Mouse (Mus musculus) G1E (cell line): ENCODE results near the gene Gse1. TPM values are rescaled to one million over a fixed set of nuclear protein-coding genes. Genes with fewer than 3 reads are reported as not detected.

Experiments used
- ATAC-seq: 2 replicates; pipeline ENCODE4 v1.8.0; 2016; ENCODE audit warnings: mild to moderate bottlenecking; ENCODE audit not compliant: insufficient number of reproducible peaks, poor library complexity, low FRiP score, severe bottlenecking; ENCODE audit errors: extremely low read depth
- DNase-seq: peaks from one replicate; pipeline ENCODE4 v3.0.0; 2012; ENCODE audit warnings: low spot score
- H3K27me3 ChIP-seq: 2 replicates; pipeline ENCODE4 v1.6.1; 2012; ENCODE audit warnings: mild to moderate bottlenecking, low read length, inconsistent platforms; ENCODE audit not compliant: insufficient read depth
- H3K36me3 ChIP-seq: replicated peaks from 2 replicates; pipeline ENCODE3; 2012; ENCODE audit warnings: mild to moderate bottlenecking, inconsistent platforms
- H3K4me1 ChIP-seq: 2 replicates; pipeline ENCODE4 v1.6.1; 2012; ENCODE audit warnings: low read depth, low read length, inconsistent platforms, mixed read lengths; ENCODE audit not compliant: insufficient read depth
- H3K4me3 ChIP-seq: 2 replicates; pipeline ENCODE4 v1.5.1; 2012; ENCODE audit warnings: low read depth, mild to moderate bottlenecking, inconsistent platforms, low read length, moderate library complexity, mixed read lengths
- H3K9me3 ChIP-seq: replicated peaks from 2 replicates; pipeline ENCODE4 v1.6.1; 2012; ENCODE audit warnings: inconsistent platforms
- CTCF ChIP-seq: IDR thresholded peaks from 2 replicates; pipeline ENCODE4 v1.5.1; 2012; ENCODE audit warnings: low read depth, low read length, inconsistent platforms, mixed read lengths
- GATA1 ChIP-seq: IDR thresholded peaks from 2 replicates; pipeline ENCODE4 v1.6.1; 2012; ENCODE audit warnings: borderline replicate concordance, low read length, inconsistent platforms, mixed read lengths
- GATA2 ChIP-seq: IDR thresholded peaks from 2 replicates; pipeline ENCODE4 v1.6.1; 2012; ENCODE audit warnings: low read depth, low read length, inconsistent platforms, borderline replicate concordance
- POLR2AphosphoS5 ChIP-seq: IDR thresholded peaks from 2 replicates; pipeline ENCODE4 v1.6.1; 2012; ENCODE audit warnings: low read depth, low read length, inconsistent platforms; ENCODE audit not compliant: insufficient replicate concordance
- TAL1 ChIP-seq: conservative IDR thresholded peaks from 2 replicates; pipeline ENCODE4 v1.6.1; 2012; ENCODE audit warnings: low read depth, low read length, inconsistent platforms, mixed read lengths
- polyA plus RNA-seq: library from polyadenylated mRNA; stranded (reverse); fragments of >175 nt; gene quantifications from 2 replicates; pipeline ENCODE4 v1.2.3, GENCODE M21; 2012
- total RNA-seq, 2 experiments: library from RNA; stranded (forward) in 1 of 2; stranded (reverse) in 1 of 2; fragments of 200-1000 nt in 1 of 2; fragments of >200 nt in 1 of 2; fragmentation: Nextera tagmentation in 1 of 2; gene quantifications; 2 replicates each; pipeline ENCODE4 v1.2.3; 2014 to 2017

Gene Gse1
- total and polyA plus RNA-seq, 3 experiments, result 6.3 to 106 (median 48.4) TPM

DNA sequence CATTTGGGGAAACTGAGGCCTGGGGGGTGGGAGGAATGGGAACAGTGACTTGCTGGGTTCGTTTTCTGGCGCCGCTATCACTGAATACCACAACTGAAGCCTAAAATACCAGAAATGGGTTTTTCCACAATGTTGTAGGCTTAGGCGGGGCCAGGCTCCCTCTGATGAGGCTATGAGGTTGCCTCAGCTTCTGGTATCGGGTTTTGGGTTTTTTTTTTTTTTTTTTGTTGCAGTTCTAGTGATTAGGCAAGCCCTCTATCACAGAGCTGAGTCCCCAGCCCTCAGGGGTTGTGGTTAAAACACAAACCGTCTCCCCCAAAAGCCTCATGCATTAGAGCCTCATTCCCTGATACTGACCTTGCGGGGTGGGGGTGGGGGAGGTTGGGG is 149.5 kb downstream of the Gse1 start:
- Histone ChIP-seq H3K27me3 (peaks cover 97% of the 10 kb centered on the region), H3K9me3 (peaks cover 6% of the 10 kb centered on the region), H3K36me3 (no peaks in the 10 kb centered on the region), H3K4me3 (no peak overlapping the region; the same call in 1 of the 2 replicates), H3K4me1 (peaks cover 62% of the 10 kb centered on the region)
- no peak for DNase-seq
- ATAC-seq, result no peak
- TF ChIP-seq TAL1, result no peak
- no peak for TF ChIP-seq POLR2AphosphoS5
- TF ChIP-seq GATA2, result no peak
- no peak for TF ChIP-seq CTCF
- no peak for TF ChIP-seq GATA1

GRCm38 (mm10) chr8:120378306-120378705 is 150.1 kb downstream of the Gse1 start:
- no peak for DNase-seq
- no peak for ATAC-seq
- TF ChIP-seq POLR2AphosphoS5 (no peak), GATA2 (no peak), CTCF (no peak), TAL1 (no peak), GATA1 (no peak)
- Histone ChIP-seq H3K4me3 (no peak overlapping the region), H3K4me1 (peaks cover 59% of the 10 kb centered on the region), H3K36me3 (no peaks in the 10 kb centered on the region), H3K9me3 (peaks cover under 1% of the 10 kb centered on the region; the same call in 1 of the 2 replicates), H3K27me3 (peaks cover 97% of the 10 kb centered on the region)

- no peak for DNase-seq
- H3K4me1 ChIP-seq, result peaks cover 52% of the 10 kb centered on the region
Measured at GRCm38 (mm10) chr8:120379015-120379414, 150.8 kb downstream of the Gse1 start.

GRCm38 (mm10) chr8:120381865-120382264 is 153.6 kb downstream of the Gse1 start:
- ATAC-seq, result no peak
- H3K27me3 ChIP-seq, result peaks cover 87% of the 10 kb centered on the region
- no peak overlapping the region for H3K4me3 ChIP-seq
- H3K36me3 ChIP-seq, result no peaks in the 10 kb centered on the region
- no peak for DNase-seq
- peaks cover 26% of the 10 kb centered on the region for H3K4me1 ChIP-seq
- H3K9me3 ChIP-seq, result peaks cover 9% of the 10 kb centered on the region
- TF ChIP-seq POLR2AphosphoS5 (no peak), GATA1 (no peak), CTCF (no peak), TAL1 (no peak), GATA2 (no peak)

More at GRCm38 (mm10) chr8:120379015-120379414, 150.8 kb downstream of the Gse1 start:
- Histone ChIP-seq H3K4me3 (no peak overlapping the region), H3K27me3 (peaks cover 97% of the 10 kb centered on the region), H3K9me3 (no peaks in the 10 kb centered on the region), H3K36me3 (no peaks in the 10 kb centered on the region)
- no peak for ATAC-seq
- TF ChIP-seq POLR2AphosphoS5, result no peak
- no peak for TF ChIP-seq CTCF
- no peak for TF ChIP-seq TAL1
- TF ChIP-seq GATA2, result no peak
- no peak for TF ChIP-seq GATA1

DNA sequence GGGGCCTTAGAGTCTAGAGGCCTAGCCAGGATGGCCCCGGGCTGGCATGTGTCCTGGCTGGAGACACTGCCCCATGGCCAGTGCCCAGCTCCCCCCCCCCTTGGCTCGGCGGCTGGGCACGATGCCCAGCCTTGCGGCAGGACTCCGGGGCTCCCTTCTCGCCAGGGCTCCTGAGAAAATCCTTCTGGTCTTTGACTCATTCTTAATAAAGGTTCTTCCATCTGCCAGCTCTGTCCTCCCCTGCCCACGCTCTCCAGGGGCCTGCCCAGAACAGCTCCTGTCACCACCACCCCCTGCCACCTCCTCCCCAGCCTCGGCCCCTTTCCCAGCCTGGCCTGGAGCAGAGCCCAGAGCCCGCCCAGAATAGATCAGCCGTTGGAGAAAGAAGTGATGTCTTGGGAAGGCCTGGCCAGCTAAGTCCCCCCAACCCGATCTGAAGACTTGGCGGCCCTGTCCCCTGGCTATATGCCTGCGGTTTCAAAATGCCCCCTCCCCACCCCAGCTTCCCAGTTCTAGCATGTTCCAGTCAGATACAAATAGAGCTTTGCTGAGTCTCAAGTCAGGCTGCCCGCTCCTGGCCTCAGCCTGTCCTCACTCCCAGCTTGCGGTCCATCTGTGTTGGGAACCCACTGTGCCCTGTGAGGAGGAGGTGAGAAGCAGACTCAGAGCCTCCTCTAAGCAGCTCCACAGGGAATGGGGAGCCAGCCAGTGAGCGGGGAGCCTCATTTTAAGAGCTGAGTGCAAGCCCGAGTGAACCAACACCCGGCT is 154.4 kb downstream of the Gse1 start:
- no peaks in the 10 kb centered on the region for H3K36me3 ChIP-seq
- no peak overlapping the region for H3K4me3 ChIP-seq
- peaks cover 19% of the 10 kb centered on the region for H3K4me1 ChIP-seq
- TF ChIP-seq GATA2, result no peak
- no peak for TF ChIP-seq POLR2AphosphoS5
- no peak for TF ChIP-seq CTCF
- TF ChIP-seq GATA1, result no peak
- TF ChIP-seq TAL1, result no peak
- DNase-seq (no peak), ATAC-seq (no peak)
- peaks cover 87% of the 10 kb centered on the region for H3K27me3 ChIP-seq
- peaks cover 9% of the 10 kb centered on the region for H3K9me3 ChIP-seq

DNA sequence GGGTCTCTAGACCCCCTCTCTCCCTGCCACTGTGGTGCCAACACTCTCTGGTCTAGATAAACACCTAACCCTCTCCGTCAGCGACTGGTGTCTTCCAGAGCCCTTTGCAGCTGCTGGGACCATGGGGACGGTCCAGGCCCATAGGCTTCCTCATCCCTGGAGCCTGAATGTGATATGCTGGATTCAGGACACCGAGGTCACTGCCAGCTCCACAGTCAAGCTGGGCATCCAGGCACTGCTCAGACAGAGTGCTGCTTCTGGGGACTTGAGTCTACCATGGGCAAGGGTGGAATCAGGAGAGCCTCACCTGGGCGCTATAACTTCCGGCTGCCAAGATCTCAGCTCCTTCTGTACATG is 154.9 kb downstream of the Gse1 start:
- TF ChIP-seq POLR2AphosphoS5, result no peak
- TF ChIP-seq TAL1, result no peak
- TF ChIP-seq GATA2, result no peak
- no peak for TF ChIP-seq CTCF
- no peak for TF ChIP-seq GATA1
- Histone ChIP-seq H3K4me3 (no peak overlapping the region), H3K9me3 (peaks cover 9% of the 10 kb centered on the region), H3K36me3 (no peaks in the 10 kb centered on the region), H3K4me1 (peaks cover 14% of the 10 kb centered on the region), H3K27me3 (peaks cover 88% of the 10 kb centered on the region)
- ATAC-seq (no peak), DNase-seq (no peak)
